Mouse (Mus musculus): ENCODE data around the gene Inpp5k.

Gene Inpp5k

DNA sequence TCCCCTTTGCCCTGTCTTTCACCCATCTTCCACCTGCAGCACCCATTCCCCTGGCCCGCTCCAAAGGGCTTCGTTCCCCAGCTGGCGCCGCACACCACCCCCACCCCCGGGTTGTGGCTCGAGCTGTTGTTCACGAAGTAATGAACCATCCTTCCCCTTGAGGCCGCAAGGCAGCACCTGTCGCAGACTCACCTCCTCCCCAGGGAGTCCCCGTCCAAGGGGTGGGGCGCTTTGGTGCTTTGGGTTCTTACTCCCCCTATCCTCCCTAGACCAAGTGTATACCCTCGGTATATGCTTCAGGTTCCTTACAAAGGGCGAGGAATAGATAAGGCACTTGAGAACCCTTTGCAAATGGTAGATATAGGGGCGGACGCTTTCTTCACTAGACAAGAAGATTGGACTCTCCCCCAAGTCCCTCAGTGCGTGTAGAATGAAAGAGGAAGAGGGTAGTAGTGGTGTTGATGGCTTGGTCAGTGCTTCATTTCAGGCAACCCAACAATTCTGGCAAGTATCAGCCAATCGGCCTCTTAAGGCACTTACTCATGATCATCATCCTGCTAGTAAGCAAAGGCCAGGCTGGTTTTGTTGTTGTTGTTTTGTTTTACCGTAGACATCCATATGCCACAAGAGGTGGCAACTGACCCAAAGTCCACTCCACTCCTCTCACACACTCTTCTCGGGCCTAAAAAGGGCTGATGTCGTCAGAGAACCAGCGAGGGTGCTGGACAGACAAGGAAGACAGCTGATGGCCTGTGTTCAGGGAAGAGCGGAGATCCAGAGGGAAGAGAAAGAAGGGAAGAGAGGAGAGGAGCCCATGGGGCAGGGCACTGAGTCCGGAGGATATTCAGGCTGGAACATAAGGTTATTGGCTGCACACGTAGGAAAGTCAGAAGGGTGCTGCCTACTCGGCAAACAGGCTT is 23.9 kb downstream of the Inpp5k start:
- no peak for DNase-seq (ENCODE audit: low spot score in 2 of 2)

DNA sequence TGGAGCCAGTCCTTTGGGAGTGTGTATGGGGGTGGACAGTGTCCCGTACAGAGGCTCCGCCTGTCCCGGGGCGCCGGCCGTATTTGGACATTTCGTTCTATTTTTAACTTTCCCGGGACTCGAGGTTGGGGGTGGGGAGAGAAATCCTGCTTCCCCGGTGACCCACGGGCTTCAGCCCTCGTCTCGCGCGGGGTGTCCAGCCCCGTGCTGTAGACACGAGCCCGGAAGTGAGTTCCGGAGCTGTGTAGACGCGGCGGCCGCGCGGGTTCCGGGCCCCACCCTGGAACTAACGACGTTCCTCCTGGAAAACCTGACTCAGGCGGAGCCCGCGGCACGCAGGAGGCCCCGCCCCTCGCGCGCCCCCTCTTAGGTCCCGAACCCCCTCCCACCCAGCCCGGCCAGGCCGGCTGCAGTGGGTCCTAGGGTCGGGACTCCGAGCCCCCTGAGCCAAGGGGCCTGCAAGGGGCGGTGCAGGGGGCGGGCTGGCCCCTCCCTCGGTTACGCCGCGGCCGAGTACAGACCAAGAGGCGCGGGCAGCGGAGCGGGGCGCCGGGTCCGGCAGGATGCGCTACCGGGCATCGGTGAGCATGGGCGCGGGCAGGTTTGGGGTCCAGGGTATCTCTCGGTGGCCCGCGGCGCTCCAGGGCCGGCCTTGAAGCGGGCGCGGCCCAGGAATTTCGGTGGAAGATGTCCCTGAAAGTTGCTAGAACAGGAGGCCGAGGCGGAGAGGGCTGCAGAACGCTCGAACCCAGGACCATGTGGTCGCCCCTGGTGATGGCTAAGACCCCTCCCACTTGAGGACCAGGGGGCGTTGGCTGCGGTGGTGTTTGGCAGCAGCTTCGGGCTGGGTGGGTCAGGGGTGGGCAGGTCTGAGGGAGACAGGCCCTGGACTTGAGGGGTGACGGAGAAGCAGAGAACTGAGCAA is 25.1 kb downstream of the Inpp5k start:
- DNase-seq (ENCODE audit: low spot score in 2 of 2), result peak in 1 of 2 experiments; percentile 37

DNA sequence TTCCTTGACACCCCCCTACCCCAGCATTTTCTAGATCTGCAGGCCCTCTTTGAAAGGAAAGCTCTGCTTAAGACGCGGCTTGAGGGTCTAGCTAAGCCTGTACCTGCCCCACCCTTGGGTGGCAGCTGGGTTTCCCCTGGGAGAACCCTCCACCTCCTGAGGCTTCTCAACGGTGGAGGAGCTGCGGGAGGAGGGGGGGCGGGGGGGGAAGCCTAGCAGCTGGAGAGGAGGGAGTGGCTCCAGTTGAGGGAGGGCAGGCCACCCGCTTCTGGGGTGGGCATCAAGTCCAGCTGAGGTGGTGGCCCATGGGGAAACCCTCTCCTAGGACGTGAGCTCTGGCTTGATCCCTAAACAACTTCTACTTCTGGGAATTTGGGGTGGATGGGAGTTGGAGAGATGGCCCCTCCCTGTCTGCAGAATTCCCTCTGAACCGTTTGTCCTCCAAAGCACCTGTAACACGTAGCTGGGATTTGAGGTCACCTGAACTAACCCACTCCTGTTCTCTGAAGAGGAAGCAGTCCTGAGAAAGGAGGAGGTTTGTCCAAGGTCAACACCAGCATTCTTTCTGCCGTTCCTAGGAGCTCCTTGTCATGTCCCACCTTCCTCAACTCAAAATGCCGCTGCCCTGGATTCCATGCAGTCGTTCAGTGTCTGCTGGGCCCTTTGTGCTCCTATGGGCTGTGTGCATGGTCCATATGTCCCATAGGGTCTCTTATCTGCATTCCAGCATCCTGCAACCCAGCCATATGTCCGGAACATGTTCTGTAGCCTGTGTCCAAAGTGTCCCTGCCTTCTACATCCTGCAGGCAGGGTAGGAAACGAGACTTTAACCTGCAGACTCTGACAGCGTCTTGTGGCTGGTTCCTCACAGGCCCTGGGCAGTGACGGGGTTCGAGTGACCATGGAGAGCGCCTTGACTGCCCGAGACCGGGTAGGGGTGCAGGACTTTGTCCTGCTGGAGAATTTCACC is 26.1 kb downstream of the Inpp5k start:
- DNase-seq (ENCODE audit: low spot score in 2 of 2), result no peak

GRCm38 (mm10) chr11:75657841-75658240 is 27.1 kb downstream of the Inpp5k start:
- no peak for DNase-seq (ENCODE audit: low spot score in 2 of 2)

DNA sequence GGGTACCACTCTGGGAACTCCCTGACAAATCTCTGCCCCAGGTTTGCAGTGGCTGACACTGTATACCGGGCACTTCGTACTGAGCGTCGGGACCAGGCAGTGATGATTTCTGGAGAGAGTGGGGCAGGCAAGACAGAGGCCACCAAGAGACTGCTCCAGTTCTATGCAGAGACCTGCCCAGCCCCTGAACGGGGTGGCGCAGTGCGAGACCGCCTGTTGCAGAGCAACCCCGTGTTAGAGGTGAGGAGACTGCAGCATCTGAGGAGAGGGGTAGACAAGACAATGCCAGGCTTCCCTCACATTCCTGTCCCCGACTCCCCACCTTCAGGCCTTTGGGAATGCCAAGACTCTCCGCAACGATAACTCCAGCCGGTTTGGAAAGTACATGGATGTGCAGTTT is 27.5 kb downstream of the Inpp5k start:
- DNase-seq (ENCODE audit: low spot score in 2 of 2), result no peak

DNA sequence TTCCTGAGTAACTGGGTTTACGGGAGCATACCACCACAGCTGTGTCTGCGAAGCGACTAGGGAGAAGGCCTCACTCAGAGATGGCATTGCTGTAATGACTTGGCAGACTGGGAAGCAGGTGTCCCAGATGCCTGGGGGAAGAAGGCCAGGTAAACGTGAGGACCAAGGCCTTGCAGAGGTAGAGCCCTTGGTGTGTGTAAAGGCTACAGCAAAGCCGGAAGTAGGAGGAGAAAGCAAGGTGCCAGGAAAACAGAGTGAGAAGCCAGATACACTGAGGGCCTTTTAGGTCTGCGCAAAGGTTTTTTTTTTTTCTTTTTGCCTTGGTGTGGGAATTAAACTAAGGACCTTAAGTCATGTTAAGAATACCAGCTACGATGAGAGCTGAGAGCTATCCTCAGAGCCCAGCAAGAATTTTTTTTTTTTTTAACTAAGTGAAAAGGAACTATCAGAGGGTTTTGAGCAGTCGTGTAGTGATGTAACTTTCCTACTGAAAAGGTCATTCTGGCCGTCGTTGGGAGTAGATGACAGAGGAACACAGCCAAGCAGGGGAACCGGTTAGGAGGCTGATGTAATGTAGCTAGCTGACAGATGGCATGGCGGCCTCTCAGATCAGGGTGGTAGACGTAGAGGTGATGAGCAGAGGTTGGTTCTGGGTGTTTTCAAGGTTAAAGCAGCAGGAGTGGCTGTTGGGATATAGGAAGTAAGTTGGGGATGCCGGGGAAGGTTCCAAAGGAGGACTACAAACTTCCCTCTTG is 28.4 kb downstream of the Inpp5k start:
- no peak for DNase-seq (ENCODE audit: low spot score in 2 of 2)

- no peak for DNase-seq (ENCODE audit: low spot score in 2 of 2)
Measured at GRCm38 (mm10) chr11:75660081-75660590, 29.3 kb downstream of the Inpp5k start.

- DNase-seq (ENCODE audit: low spot score in 2 of 2), result no peak
Measured at GRCm38 (mm10) chr11:75660941-75661800, 30.4 kb downstream of the Inpp5k start.

- DNase-seq (ENCODE audit: low spot score in 2 of 2), result no peak
Measured at GRCm38 (mm10) chr11:75662131-75662530, 31.3 kb downstream of the Inpp5k start.

GRCm38 (mm10) chr11:75666296-75666695 is 35.5 kb downstream of the Inpp5k start:
- no peak for DNase-seq (ENCODE audit: low spot score in 2 of 2)

GRCm38 (mm10) chr11:75668621-75669020 is 37.8 kb downstream of the Inpp5k start:
- no peak for DNase-seq (ENCODE audit: low spot score in 2 of 2)

DNA sequence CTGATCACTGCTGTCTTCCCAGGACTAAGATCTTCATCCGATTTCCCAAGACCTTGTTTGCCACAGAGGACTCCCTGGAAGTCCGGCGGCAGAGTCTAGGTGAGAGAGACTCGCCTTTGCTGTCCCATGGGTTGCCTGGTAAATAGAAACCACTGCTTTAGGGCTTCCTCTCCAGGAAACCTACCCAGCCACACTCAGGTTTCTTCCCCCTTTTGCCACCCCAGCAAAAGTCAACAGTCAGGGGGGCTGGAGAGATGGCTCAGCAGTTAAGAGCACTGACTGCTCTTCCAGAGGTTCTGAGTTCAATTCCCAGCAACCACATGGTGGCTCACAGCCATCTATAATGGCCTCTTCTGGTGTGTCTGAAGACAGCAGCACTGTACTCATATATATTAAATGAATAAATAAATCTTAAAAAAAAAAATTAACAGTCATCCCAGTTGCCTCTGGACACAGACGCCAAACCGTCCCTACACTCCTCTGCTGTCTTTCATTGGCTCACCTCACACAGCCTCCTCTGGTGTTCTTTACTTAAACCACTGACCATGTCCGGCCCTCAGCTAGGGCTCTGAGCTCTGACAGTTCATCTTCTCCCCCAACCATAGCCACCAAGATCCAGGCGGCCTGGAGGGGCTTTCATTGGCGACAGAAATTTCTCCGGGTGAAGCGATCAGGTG is 38.5 kb downstream of the Inpp5k start:
- no peak for DNase-seq (ENCODE audit: low spot score in 2 of 2)

- DNase-seq (ENCODE audit: low spot score in 2 of 2), result no peak
Measured at GRCm38 (mm10) chr11:75669853-75670200, 39.0 kb downstream of the Inpp5k start.

DNA sequence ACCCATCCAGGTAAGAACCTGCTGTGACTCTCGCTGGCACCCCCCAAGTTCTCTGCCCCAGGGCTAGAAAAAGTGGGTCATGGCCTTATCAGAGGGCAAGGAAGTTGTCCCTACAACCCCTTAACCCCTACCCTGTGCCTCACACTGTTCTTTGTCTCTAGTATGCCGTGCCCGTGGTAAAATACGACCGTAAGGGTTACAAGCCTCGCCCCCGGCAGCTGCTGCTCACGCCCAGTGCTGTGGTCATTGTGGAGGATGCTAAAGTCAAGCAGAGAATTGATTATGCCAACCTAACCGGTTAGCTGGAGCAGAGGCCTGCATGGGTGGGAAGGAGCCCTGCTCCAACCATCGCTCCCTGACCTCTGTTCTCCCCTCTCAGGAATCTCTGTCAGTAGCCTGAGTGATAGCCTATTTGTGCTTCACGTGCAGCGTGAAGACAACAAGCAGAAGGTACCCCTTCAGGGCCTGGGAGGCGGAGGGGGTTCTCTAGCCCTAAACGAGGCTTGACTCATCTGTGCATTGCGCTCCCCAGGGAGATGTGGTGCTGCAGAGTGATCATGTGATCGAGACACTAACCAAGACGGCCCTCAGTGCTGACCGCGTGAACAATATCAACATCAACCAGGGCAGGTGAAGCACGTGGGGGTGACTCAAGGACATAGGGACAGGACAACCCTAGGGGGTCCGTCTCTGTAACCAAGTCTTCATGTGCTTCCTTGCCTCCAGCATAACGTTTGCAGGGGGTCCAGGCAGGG is 40.8 kb downstream of the Inpp5k start:
- DNase-seq (ENCODE audit: low spot score in 2 of 2), result no peak

DNA sequence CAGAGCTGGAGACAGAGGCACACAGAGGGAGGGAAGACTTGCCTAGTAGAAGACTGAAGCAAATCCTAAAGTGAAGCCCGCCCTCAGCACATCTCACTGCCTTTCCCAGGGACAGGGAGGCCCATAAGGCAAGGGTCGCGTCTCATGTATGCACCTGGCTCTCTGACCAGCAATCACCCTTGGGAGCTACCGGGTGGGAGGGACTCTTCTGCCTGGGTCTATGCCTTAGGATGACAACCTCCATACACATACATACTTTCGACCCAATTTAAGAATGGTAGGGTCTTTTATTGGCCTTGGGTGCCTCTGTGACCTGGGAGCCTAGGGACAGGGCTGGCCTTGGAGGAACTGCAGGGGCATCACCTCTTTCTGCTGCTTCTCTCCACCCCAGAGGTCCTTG is 42.6 kb downstream of the Inpp5k start:
- DNase-seq (ENCODE audit: low spot score in 2 of 2), result no peak

GRCm38 (mm10) chr11:75674875-75675274 is 44.1 kb downstream of the Inpp5k start:
- no peak for DNase-seq (ENCODE audit: low spot score in 2 of 2)

DNA sequence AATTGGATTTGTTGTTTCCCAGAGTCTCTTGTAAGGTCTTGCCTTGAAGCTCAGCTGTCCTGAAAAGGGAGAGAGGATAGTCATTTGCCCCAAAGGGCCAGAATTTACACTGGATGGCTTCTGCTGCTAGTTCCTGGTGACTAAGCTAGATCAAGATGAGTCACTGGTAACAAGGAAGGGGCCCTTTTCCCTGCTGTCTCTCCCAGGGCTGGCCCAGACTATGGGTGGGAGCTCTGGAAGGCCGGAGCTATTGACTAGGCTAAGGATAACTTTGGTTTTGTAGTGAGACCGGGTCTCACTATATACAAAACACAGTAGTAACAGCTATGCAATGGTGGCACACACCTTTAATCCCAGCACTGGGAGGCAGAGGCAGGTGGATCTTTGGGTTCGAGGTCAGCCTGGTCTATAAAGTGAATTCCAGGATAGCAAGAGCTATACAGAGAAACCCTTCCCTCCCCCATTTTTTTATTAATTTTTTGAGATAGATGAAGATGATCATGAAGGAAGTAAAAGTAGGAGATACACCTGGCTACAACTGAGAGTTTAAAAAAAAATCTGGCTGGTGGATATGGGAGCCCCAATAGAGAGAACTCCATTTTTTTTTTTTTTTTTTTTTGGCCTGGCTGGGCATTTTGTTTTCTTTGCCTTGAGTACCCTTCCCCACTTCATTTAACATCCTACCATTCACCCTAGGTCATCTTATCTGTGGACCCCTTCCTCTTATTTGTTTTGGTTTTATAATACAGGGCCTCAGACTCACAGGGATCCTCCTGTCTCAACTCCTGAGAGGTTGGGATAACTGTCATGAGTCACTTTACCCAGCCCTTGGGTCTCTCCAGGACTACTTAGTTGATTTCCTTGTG is 47.3 kb downstream of the Inpp5k start:
- no peak for DNase-seq (ENCODE audit: low spot score in 2 of 2)

All from frontal cortex, postnatal 25 days (tissue).